Mouse (Mus musculus) ES-E14 (cell line): Measurements from ENCODE around the gene Cpn1.

Experiments used
- CHD2 ChIP-seq: IDR thresholded peaks from 2 replicates; pipeline ENCODE4 v1.6.1; 2014; ENCODE audit warnings: mild to moderate bottlenecking, low read depth, low read length, inconsistent platforms
- HCFC1 ChIP-seq: IDR thresholded peaks from 2 replicates; pipeline ENCODE4 v1.6.1; 2012; ENCODE audit warnings: low read length, inconsistent platforms, borderline replicate concordance; ENCODE audit not compliant: insufficient read depth
- MAFK ChIP-seq: IDR thresholded peaks from 2 replicates; pipeline ENCODE4 v1.6.1; 2014; ENCODE audit warnings: mild to moderate bottlenecking, low read depth, low read length, inconsistent platforms; ENCODE audit not compliant: insufficient read depth

GRCm38 (mm10) chr19:43977799-43978198 is 8.6 kb downstream of the Cpn1 start:
- TF ChIP-seq CHD2 (no peak), HCFC1 (no peak), MAFK (no peak)
